In the genomic region with DNA sequence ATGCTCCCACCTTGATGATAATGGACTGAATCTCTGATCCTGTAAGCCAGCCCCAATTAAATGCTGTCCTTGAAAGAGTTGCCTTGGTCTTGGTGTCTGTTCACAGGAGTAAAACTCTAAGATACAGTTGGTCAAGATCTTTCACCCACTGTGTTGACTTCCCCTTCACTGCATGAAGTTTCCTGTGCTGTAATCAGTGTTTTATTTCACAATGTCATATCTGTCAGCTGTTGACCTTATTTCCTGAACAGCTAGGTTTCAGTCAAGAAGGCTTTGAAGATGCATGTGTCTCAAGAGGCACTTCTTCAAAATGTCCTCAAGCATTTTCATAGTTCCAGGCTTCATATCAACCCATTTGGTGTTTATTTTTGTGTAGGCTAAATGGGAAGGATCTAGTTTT, we compare ENCODE assay signal across 26 mouse cellular contexts.
DNase-seq lines count a peak whose midpoint lies in the region; ATAC-seq and TF ChIP-seq lines count a peak whose summit lies in the region.
"Had no signal": no experiment of that assay in that cellular context is flagged by ENCODE, and none has a peak within 500 bp of the region (broad histone marks: within the 10 kb centered on the region; RNA-seq: fewer than 3 reads in every experiment).

No protein-coding gene starts in this region.

- ATAC-seq in common myeloid progenitor, adult 5-6 weeks (replicated peaks; ENCODE audit: low read depth, poor library complexity, severe bottlenecking), result peak; percentile 94
- peak; percentile 99 for ATAC-seq in megakaryocyte, adult 5-6 weeks (ENCODE audit: poor library complexity, severe bottlenecking)
- ATAC-seq in hindbrain, embryonic 12.5 days (ENCODE audit: low FRiP score), result no peak
- ATAC-seq: CD4-positive, CD25-positive, alpha-beta regulatory T cell, adult 4 months; forebrain, embryonic 15.5 days; hindbrain, postnatal 0 days; inflammation-experienced regulatory T-cells, adult 6 months had no signal

- no peak overlapping the region for H3K9ac ChIP-seq in hindbrain, embryonic 12.5 days
- H3K9ac ChIP-seq: embryonic facial prominence, embryonic 13.5 days; forebrain, embryonic 12.5 days; forebrain, embryonic 15.5 days; hindbrain, embryonic 14.5 days had no signal

- H3K4me3 ChIP-seq in lung, adult 2 months (replicated peaks; ENCODE audit: extremely low read depth, low read depth, low read length), result no peak overlapping the region
- H3K4me3 ChIP-seq in hindbrain, embryonic 12.5 days, result no peak overlapping the region
- H3K4me3 ChIP-seq: embryonic facial prominence, embryonic 10.5 days; embryonic facial prominence, embryonic 13.5 days; erythroblast, embryonic 14.5 days; forebrain, embryonic 12.5 days; forebrain, embryonic 15.5 days; hindbrain, embryonic 10.5 days had no signal

- H3K9me3 ChIP-seq in hindbrain, embryonic 12.5 days (replicated peaks), result no peaks in the 10 kb centered on the region
- H3K9me3 ChIP-seq: embryonic facial prominence, embryonic 10.5 days; embryonic facial prominence, embryonic 13.5 days; forebrain, embryonic 12.5 days; forebrain, embryonic 15.5 days; hindbrain, embryonic 10.5 days had no signal

- no peak for TF ChIP-seq POLR2A in lung, adult 2 months (IDR thresholded peaks at IDR 0.05; ENCODE audit: borderline replicate concordance, extremely low read depth, low read depth, low read length)

- H3K27me3 ChIP-seq in hindbrain, embryonic 12.5 days, result no peaks in the 10 kb centered on the region
- H3K27me3 ChIP-seq: embryonic facial prominence, embryonic 13.5 days; forebrain, embryonic 12.5 days; forebrain, embryonic 15.5 days had no signal

- no peaks in the 10 kb centered on the region for H3K36me3 ChIP-seq in hindbrain, embryonic 12.5 days
- H3K36me3 ChIP-seq: embryonic facial prominence, embryonic 10.5 days; embryonic facial prominence, embryonic 13.5 days; forebrain, embryonic 12.5 days; forebrain, embryonic 15.5 days; hindbrain, embryonic 10.5 days had no signal

- TF ChIP-seq CTCF in lung, adult 2 months (IDR thresholded peaks at IDR 0.05; ENCODE audit: insufficient read depth, low read length), result no peak

- no peak overlapping the region for H3K4me2 ChIP-seq in hindbrain, embryonic 12.5 days (replicated peaks)
- H3K4me2 ChIP-seq: embryonic facial prominence, embryonic 13.5 days; forebrain, embryonic 12.5 days; forebrain, embryonic 15.5 days; heart, embryonic 11.5 days; hindbrain, embryonic 14.5 days had no signal

- intact Hi-C loops in left cerebral cortex, postnatal 4 days (cut with DNase I), result no loop called here

- H3K27ac ChIP-seq in hindbrain, embryonic 12.5 days, result no peak overlapping the region
- H3K27ac ChIP-seq: embryonic facial prominence, embryonic 10.5 days; embryonic facial prominence, embryonic 13.5 days; forebrain, embryonic 12.5 days; forebrain, embryonic 15.5 days; hindbrain, embryonic 10.5 days; hindbrain, embryonic 14.5 days; hindbrain, postnatal 0 days had no signal

- DNase-seq in lung, postnatal 25 days (ENCODE audit: low spot score), result peak; percentile 4
- no peak for DNase-seq in lung, adult 2 months
- no peak for DNase-seq in left cerebral cortex, postnatal 4 days
- DNase-seq: adrenal gland, adult 2 months; adrenal gland, postnatal 14 days; cerebellum, adult 11 months; cerebellum, adult 2 months; cerebellum, adult 9-11 months; cerebellum, postnatal 25 days; embryo, embryonic 11 days; gastrocnemius, postnatal 25 days; heart, adult 11 months had no signal

- H3K4me1 ChIP-seq in lung, adult 2 months (ENCODE audit: control insufficient read depth, insufficient read depth, low read length), result no peaks in the 10 kb centered on the region
- H3K4me1 ChIP-seq in hindbrain, embryonic 12.5 days, result peaks cover 6% of the 10 kb centered on the region; the same call in 1 of the 2 replicates
